Mouse (Mus musculus) kidney, embryonic 16.5 days (tissue): ENCODE results near the gene Ccdc22. TPM values are rescaled to one million over a fixed set of nuclear protein-coding genes. Genes with fewer than 3 reads are reported as not detected.

Experiments
- ATAC-seq: fragments of 200-750 bp; cut with Nextera tagmentation; 2 replicates; pipeline ENCODE4 v1.8.0; 2017; ENCODE audit warnings: moderate TSS enrichment; ENCODE audit not compliant: low FRiP score, low TSS enrichment
- H3K27ac ChIP-seq: fragments of 300-500 bp; sonication (generic); 2 replicates; pipeline ENCODE4 v1.5.1; 2014; ENCODE audit warnings: low read length
- H3K27me3 ChIP-seq: fragments of 300-500 bp; sonication (generic); 2 replicates; pipeline ENCODE4 v1.6.1; 2014; ENCODE audit warnings: low read length, control low read depth, mixed read lengths; ENCODE audit not compliant: insufficient read depth
- H3K36me3 ChIP-seq: fragments of 300-500 bp; sonication (generic); 2 replicates; pipeline ENCODE4 v1.6.1; 2014; ENCODE audit warnings: low read length, control low read depth, mixed read lengths; ENCODE audit not compliant: insufficient read depth
- H3K4me1 ChIP-seq: fragments of 300-500 bp; sonication (generic); 2 replicates; pipeline ENCODE4 v1.6.1; 2014; ENCODE audit warnings: low read length, control low read depth, mixed read lengths; ENCODE audit not compliant: insufficient read depth
- H3K4me2 ChIP-seq: fragments of 300-500 bp; sonication (generic); replicated peaks from 2 replicates; pipeline ENCODE4 v1.6.1; 2014; ENCODE audit warnings: low read depth, low read length
- H3K4me3 ChIP-seq: fragments of 300-500 bp; sonication (generic); 2 replicates; pipeline ENCODE4 v1.5.1; 2014; ENCODE audit warnings: mild to moderate bottlenecking, low read length
- H3K9ac ChIP-seq: fragments of 300-500 bp; sonication (generic); replicated peaks from 2 replicates; pipeline ENCODE4 v1.6.1; 2014; ENCODE audit warnings: low read length
- H3K9me3 ChIP-seq: fragments of 300-500 bp; sonication (generic); 2 replicates; pipeline ENCODE4 v1.6.1; 2016; ENCODE audit warnings: low read length, control low read depth
- WGBS: fragments of 180-500 bp; shearing (Covaris S2); extraction: QIAGEN DNeasy Blood & Tissue Kit; methylation state at CpG from one replicate; pipeline ENCODE4 v1.1.7; 2014; 5-methylcytosine and 5-hydroxymethylcytosine counted together
- polyA plus RNA-seq: library from polyadenylated mRNA; unstranded; fragments of >200 nt; fragmentation: Nextera tagmentation; extraction: Ambion mirVana; gene quantifications from 2 replicates; pipeline ENCODE4 v1.2.1, GENCODE M21; 2015

Gene Ccdc22
- 35.3 and 36.6 TPM in 2 replicates for polyA plus RNA-seq

DNA sequence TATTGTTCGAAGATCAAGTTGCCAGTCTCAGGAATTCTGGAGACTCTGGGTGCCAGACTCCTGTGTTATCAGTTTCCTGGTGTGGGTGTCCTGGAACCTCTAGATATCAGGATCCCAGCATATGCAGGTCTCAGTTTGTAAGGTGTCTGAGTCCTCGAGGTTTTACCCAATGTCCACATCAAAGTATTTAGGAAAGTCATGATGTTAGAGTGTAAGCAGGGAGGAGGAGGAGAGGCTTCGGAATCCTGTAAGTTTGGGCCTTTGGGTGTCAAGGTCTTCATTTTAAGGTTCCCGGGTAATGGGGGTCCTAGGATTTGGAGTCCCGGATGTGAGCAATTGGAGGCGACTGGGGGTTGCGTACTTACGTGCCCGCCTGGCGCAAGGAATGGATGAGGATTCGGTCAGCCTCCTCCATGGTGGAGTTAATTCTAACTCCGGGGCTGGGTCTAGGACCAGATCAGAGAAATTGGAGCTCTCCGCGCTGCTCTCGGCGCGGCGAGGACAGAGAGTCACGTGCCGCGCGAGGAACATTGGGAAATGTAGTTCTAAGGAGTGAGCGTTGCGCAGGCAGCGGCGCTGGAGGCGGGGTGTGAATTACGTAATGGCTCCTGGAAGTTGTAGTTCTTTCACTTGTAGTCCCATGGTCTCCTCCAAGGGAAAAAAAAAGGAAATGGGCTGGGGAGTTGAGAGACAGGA, at the start of gene Ccdc22:
TSS of gene Ccdc22 (minus strand) at position 639 of the 696 bp plus-strand sequence.
- 26% methylated on average over 28 of the region's 28 CpGs for WGBS
- Histone ChIP-seq H3K27ac (no peak within 1 kb of the TSS), H3K9ac (peak within 1 kb of the TSS; percentile 65)

DNA sequence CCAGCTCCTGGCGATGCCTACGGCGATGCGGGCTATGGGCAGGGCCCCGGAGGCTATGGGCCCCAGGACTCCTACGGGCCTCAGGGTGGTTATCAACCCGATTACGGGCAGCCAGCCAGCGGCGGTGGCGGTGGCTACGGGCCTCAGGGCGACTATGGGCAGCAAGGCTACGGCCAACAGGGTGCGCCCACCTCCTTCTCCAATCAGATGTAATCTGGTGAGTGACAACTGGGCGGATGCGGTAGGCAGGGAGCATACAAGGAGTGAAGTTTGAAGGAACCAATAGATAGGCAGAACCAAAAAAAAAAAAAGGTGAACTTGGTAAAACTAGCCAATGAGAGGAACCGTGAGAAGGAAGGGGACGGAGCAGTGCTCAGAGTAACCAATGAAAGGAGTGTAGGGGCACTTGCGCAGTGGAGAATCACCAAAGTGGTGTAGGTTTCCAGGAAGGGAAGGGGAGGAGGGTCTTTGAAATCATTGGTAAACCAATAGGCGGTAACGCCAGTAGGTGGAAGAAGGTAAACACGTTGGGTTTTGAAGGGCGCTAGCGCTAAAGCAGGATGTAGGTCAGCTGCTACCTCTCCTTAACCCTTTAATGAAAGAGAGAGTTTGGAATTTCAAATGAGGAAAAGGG, 43.5 kb upstream of the Ccdc22 start:
- 20% methylated on average over 25 of the region's 25 CpGs for WGBS
- peak overlapping the region; percentile 71 for H3K9ac ChIP-seq

More for the DNA sequence above, at the start of gene Ccdc22:
- no peaks in the 10 kb centered on the region; the same call in 1 of the 2 replicates for H3K27me3 ChIP-seq
- H3K9me3 ChIP-seq, result no peaks in the 10 kb centered on the region
- H3K4me2 ChIP-seq, result peak within 1 kb of the TSS; percentile 56
- no peaks in the 10 kb centered on the region for H3K4me1 ChIP-seq
- peak; percentile 96 for ATAC-seq
- H3K36me3 ChIP-seq, result no peaks in the 10 kb centered on the region
- peak within 1 kb of the TSS; percentile 55 for H3K4me3 ChIP-seq

DNA sequence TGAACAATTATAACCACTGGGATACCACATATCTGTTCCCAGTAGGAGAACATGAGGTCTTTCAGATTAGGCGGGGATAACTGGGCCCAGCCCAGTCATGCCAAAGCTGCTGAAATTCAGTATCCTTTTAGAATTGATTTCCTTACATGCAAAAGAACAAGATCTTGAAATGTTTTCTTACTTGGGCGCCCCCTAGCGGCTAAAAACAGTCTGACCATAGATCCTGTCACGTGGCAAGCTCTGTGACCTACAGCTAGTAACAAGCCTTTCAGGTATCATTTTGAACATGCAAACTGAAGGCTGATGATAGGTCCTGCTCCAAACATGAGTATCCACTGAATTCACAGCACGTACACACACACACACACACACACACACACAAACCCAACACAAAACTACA, 40.0 kb upstream of the Ccdc22 start:
- Histone ChIP-seq H3K9ac (no peak overlapping the region), H3K4me3 (no peak overlapping the region), H3K9me3 (no peaks in the 10 kb centered on the region), H3K4me2 (no peak overlapping the region), H3K27ac (no peak overlapping the region), H3K4me1 (no peaks in the 10 kb centered on the region), H3K36me3 (no peaks in the 10 kb centered on the region), H3K27me3 (no peaks in the 10 kb centered on the region; the same call in 1 of the 2 replicates)
- ATAC-seq, result no peak
- WGBS, result 18% methylated on average over 5 of the region's 5 CpGs

More for the DNA sequence above, 43.5 kb upstream of the Ccdc22 start:
- Histone ChIP-seq H3K9me3 (no peaks in the 10 kb centered on the region), H3K36me3 (no peaks in the 10 kb centered on the region), H3K4me2 (peak overlapping the region; percentile 54), H3K27me3 (no peaks in the 10 kb centered on the region), H3K27ac (peak overlapping the region; percentile 79), H3K4me1 (no peaks in the 10 kb centered on the region), H3K4me3 (peak overlapping the region; percentile 51)
- peak; percentile 98 for ATAC-seq

- WGBS, result 37% methylated on average over 12 of the region's 12 CpGs
These were observed 35.5 kb upstream of the Ccdc22 start for GRCm38 (mm10) chrX:7640785-7641184.

GRCm38 (mm10) chrX:7639536-7640325, 34.4 kb upstream of the Ccdc22 start:
- no peak for ATAC-seq
- Histone ChIP-seq H3K4me3 (no peak overlapping the region), H3K4me1 (no peaks in the 10 kb centered on the region), H3K9me3 (no peaks in the 10 kb centered on the region), H3K36me3 (no peaks in the 10 kb centered on the region), H3K27ac (no peak overlapping the region), H3K27me3 (no peaks in the 10 kb centered on the region; the same call in 1 of the 2 replicates), H3K9ac (no peak overlapping the region), H3K4me2 (no peak overlapping the region)
- WGBS, result 32% methylated on average over 13 of the region's 13 CpGs

More at GRCm38 (mm10) chrX:7640785-7641184, 35.5 kb upstream of the Ccdc22 start:
- ATAC-seq, result no peak
- Histone ChIP-seq H3K27ac (no peak overlapping the region), H3K4me2 (no peak overlapping the region), H3K9me3 (no peaks in the 10 kb centered on the region), H3K36me3 (no peaks in the 10 kb centered on the region), H3K27me3 (no peaks in the 10 kb centered on the region; the same call in 1 of the 2 replicates), H3K9ac (no peak overlapping the region), H3K4me1 (no peaks in the 10 kb centered on the region), H3K4me3 (no peak overlapping the region)

GRCm38 (mm10) chrX:7638401-7639091, 33.2 kb upstream of the Ccdc22 start, which contains the start of gene Syp:
TSS of gene Syp (plus strand) at chrX:7638471.
- no peaks in the 10 kb centered on the region; the same call in 1 of the 2 replicates for H3K27me3 ChIP-seq
- no peak within 1 kb of the TSS for H3K27ac ChIP-seq
- peak within 1 kb of the TSS; percentile 53 for H3K4me2 ChIP-seq
- H3K9me3 ChIP-seq, result no peaks in the 10 kb centered on the region
- H3K4me3 ChIP-seq, result peak within 1 kb of the TSS; percentile 39
- H3K4me1 ChIP-seq, result no peaks in the 10 kb centered on the region
- H3K36me3 ChIP-seq, result no peaks in the 10 kb centered on the region
- peak; percentile 87 for ATAC-seq
- no peak within 1 kb of the TSS for H3K9ac ChIP-seq
- 26% methylated on average over 37 of the region's 42 CpGs for WGBS

DNA sequence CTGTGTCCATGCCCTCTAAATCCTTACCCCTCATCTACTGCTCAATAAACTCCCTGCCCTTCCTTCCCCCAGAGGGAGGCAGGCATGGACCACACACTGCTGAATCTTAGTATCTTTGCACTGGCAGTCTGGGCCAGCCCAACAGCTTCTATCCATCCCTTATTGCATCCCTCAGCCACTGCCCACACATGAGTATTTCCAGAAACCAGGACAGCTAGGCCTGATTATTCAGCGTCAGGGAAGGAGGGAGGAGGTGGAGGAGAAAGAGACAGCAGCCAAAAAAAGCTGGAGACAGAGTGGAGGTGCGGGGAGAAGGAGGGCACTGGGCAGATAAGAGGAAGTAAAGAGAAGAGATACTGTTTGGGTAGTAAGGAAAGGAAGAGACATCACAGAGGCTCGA, 29.8 kb upstream of the Ccdc22 start:
- 72% methylated on average over 3 of the region's 3 CpGs for WGBS
- no peak overlapping the region for H3K27ac ChIP-seq
- no peaks in the 10 kb centered on the region for H3K36me3 ChIP-seq
- no peak overlapping the region for H3K9ac ChIP-seq
- H3K4me3 ChIP-seq, result no peak overlapping the region
- no peaks in the 10 kb centered on the region for H3K9me3 ChIP-seq
- H3K4me2 ChIP-seq, result no peak overlapping the region
- H3K27me3 ChIP-seq, result no peaks in the 10 kb centered on the region; the same call in 1 of the 2 replicates
- ATAC-seq, result no peak
- H3K4me1 ChIP-seq, result no peaks in the 10 kb centered on the region

- 93% methylated on average over 6 of the region's 6 CpGs for WGBS
- no peak for ATAC-seq
- no peak overlapping the region for H3K4me3 ChIP-seq
- H3K9ac ChIP-seq, result no peak overlapping the region
- H3K9me3 ChIP-seq, result no peaks in the 10 kb centered on the region
- H3K36me3 ChIP-seq, result no peaks in the 10 kb centered on the region
- H3K27me3 ChIP-seq, result no peaks in the 10 kb centered on the region
- H3K4me2 ChIP-seq, result no peak overlapping the region
- H3K4me1 ChIP-seq, result no peaks in the 10 kb centered on the region
- no peak overlapping the region for H3K27ac ChIP-seq
These were observed 27.2 kb upstream of the Ccdc22 start for GRCm38 (mm10) chrX:7632560-7632959.

DNA sequence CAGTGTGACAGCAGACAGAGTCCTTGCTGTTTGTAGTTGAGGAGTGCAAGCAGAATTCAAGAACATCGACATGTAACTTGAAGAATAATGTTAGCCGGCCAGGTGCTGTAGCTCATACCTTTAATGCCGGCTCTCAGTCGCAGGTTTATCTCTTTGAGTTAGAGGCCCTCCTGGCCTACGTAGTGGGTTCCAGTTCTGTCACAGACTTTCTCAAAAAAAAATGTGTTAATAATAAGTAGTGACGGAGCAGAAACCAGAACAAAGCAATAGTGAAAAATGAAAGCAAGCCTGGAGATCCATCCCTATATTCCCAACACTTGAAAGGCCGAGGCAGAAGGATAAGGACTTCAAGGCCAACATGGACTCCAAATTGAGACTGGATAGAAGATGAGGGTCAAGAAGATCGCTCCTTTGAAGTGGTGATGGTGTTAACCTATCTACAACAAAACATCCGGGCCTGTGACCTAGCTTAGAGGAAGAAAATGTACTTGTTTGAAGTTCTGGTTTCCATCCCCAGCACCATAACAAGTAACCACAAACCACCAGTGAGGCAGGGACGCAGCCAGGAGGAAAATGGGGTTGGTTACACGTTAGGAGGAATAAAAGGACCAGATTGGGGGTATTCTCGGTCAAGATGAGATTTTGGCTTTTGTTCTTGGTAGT, 12.7 kb upstream of the Ccdc22 start:
- H3K36me3 ChIP-seq, result no peaks in the 10 kb centered on the region
- no peak overlapping the region for H3K4me3 ChIP-seq
- H3K9ac ChIP-seq, result no peak overlapping the region
- H3K4me1 ChIP-seq, result no peaks in the 10 kb centered on the region
- no peak overlapping the region for H3K27ac ChIP-seq
- no peaks in the 10 kb centered on the region; the same call in 1 of the 2 replicates for H3K9me3 ChIP-seq
- H3K27me3 ChIP-seq, result no peaks in the 10 kb centered on the region
- 83% methylated on average over 12 of the region's 12 CpGs for WGBS
- H3K4me2 ChIP-seq, result no peak overlapping the region
- ATAC-seq, result no peak
